Mouse (Mus musculus): ENCODE results near the gene Tmem208.
A peak's percentile ranks its signal among the peaks of the same experiment; 100 is the strongest.

- TF ChIP-seq CTCF (IDR thresholded peaks at IDR 0.05) (peak; percentile 64), EP300 (IDR thresholded peaks at IDR 0.05) (no peak)
These were observed 47.2 kb upstream of the Tmem208 start for GRCm38 (mm10) chr8:105278911-105279334.
